Mouse (Mus musculus) liver, embryonic 14.5 days (tissue): ENCODE measurements at regions not wholly inside any gene's neighbourhood (a gene's known extent, or its start where the extent isn't known, plus 50 kb on each side); places are given as distances from the start of the nearest gene placed in this dataset.

Experiments used
- ATAC-seq: fragments of 200-750 bp; cut with Nextera tagmentation; 2 replicates; pipeline ENCODE4 v1.8.0; 2017; ENCODE audit warnings: moderate number of reproducible peaks, mild to moderate bottlenecking, moderate library complexity; ENCODE audit not compliant: insufficient read depth
- DNase-seq, 3 experiments: peaks; one replicate each; pipeline ENCODE4 v3.0.0-alpha.2; 2012 to 2013; ENCODE audit warnings: low read depth in 3 of 3, low spot score in 3 of 3
- H3K27ac ChIP-seq: fragments of 300-500 bp; sonication (generic); 2 replicates; pipeline ENCODE4 v1.5.1; 2014; ENCODE audit warnings: moderate library complexity, mild to moderate bottlenecking, control low read depth, inconsistent platforms
- H3K27me3 ChIP-seq: fragments of 300-500 bp; sonication (generic); 2 replicates; pipeline ENCODE4 v1.6.1; 2014; ENCODE audit warnings: mild to moderate bottlenecking, low read length, moderate library complexity; ENCODE audit not compliant: control insufficient read depth, insufficient read depth
- H3K36me3 ChIP-seq: fragments of 300-500 bp; sonication (generic); replicated peaks from 2 replicates; pipeline ENCODE4 v1.6.1; 2014; ENCODE audit warnings: low read depth; ENCODE audit not compliant: control insufficient read depth, insufficient read depth
- H3K4me1 ChIP-seq, 2 experiments: fragments of 200-500 bp in 1 of 2; fragments of 300-500 bp in 1 of 2; sonication (generic) in 1 of 2; replicated peaks; 2 replicates each; pipeline ENCODE4 v1.6.1; 2012 to 2014; ENCODE audit warnings: antibody characterized with exemption in 1 of 2, inconsistent platforms in 1 of 2, low read length in 1 of 2; ENCODE audit not compliant: control insufficient read depth in 2 of 2, insufficient read depth in 2 of 2
- H3K4me2 ChIP-seq: fragments of 300-500 bp; sonication (generic); 2 replicates; pipeline ENCODE4 v1.6.1; 2014; ENCODE audit warnings: low read depth, mild to moderate bottlenecking, control low read depth, moderate library complexity
- H3K4me3 ChIP-seq, 2 experiments: fragments of 200-500 bp in 1 of 2; fragments of 300-500 bp in 1 of 2; sonication (generic) in 1 of 2; 2 replicates each; pipeline ENCODE4 v1.5.1; 2012 to 2014; ENCODE audit warnings: low read depth in 2 of 2, low read length in 2 of 2, mild to moderate bottlenecking in 2 of 2, control low read depth in 1 of 2, inconsistent platforms in 1 of 2, moderate library complexity in 1 of 2; ENCODE audit not compliant: insufficient read depth in 1 of 2
- H3K9ac ChIP-seq: fragments of 300-500 bp; sonication (generic); replicated peaks from 2 replicates; pipeline ENCODE4 v1.6.1; 2014; ENCODE audit warnings: mild to moderate bottlenecking, control low read depth, moderate library complexity
- H3K9me3 ChIP-seq: fragments of 300-500 bp; sonication (generic); 2 replicates; pipeline ENCODE4 v1.6.1; 2016; ENCODE audit warnings: low read length, mixed read lengths; ENCODE audit not compliant: control insufficient read depth
- CTCF ChIP-seq: IDR thresholded peaks from 2 replicates; pipeline ENCODE4 v1.5.1; 2016; ENCODE audit warnings: antibody characterized with exemption, low read depth, control low read depth
- EP300 ChIP-seq: IDR thresholded peaks from 2 replicates; pipeline ENCODE4 v1.6.1; 2016; ENCODE audit warnings: antibody characterized with exemption, low read depth
- WGBS: fragments of 180-500 bp; shearing (Covaris S2); extraction: QIAGEN DNeasy Blood & Tissue Kit; methylation state at CpG from one replicate; pipeline ENCODE4 v1.1.7; 2014; ENCODE audit not compliant: insufficient replicate concordance; 5-methylcytosine and 5-hydroxymethylcytosine counted together

GRCm38 (mm10) chr1:137695751-137696150 lies 479.8 kb downstream of the Ptprc start:
- no peaks in the 10 kb centered on the region for H3K9me3 ChIP-seq
- ATAC-seq, result no peak
- whole genome bisulfite sequencing, result 57% methylated on average over 3 of the region's 3 CpGs
- H3K4me3 ChIP-seq, result no peak overlapping the region
- H3K36me3 ChIP-seq, result no peaks in the 10 kb centered on the region
- no peaks in the 10 kb centered on the region for H3K4me1 ChIP-seq
- no peak for TF ChIP-seq EP300
- no peak for DNase-seq
- H3K9ac ChIP-seq, result no peak overlapping the region
- no peaks in the 10 kb centered on the region for H3K27me3 ChIP-seq
- no peak overlapping the region for H3K27ac ChIP-seq
- no peak overlapping the region for H3K4me2 ChIP-seq

- Histone ChIP-seq H3K27me3 (no peaks in the 10 kb centered on the region), H3K9ac (no peak overlapping the region), H3K4me1 (no peaks in the 10 kb centered on the region), H3K36me3 (no peaks in the 10 kb centered on the region), H3K9me3 (no peaks in the 10 kb centered on the region), H3K4me2 (no peak overlapping the region), H3K4me3 (no peak overlapping the region), H3K27ac (no peak overlapping the region)
- TF ChIP-seq EP300 (no peak), CTCF (no peak)
- 30% methylated on average over 2 of the region's 2 CpGs for WGBS
- no peak for DNase-seq
- no peak for ATAC-seq
These were observed 483.0 kb downstream of the Ptprc start for GRCm38 (mm10) chr1:137692525-137692924.

- no peak for ATAC-seq
- Histone ChIP-seq H3K9me3 (no peaks in the 10 kb centered on the region), H3K4me1 (no peaks in the 10 kb centered on the region), H3K27ac (no peak overlapping the region), H3K36me3 (no peaks in the 10 kb centered on the region), H3K27me3 (no peaks in the 10 kb centered on the region), H3K4me2 (no peak overlapping the region), H3K9ac (no peak overlapping the region), H3K4me3 (no peak overlapping the region)
- no peak for TF ChIP-seq EP300
- TF ChIP-seq CTCF, result no peak
- DNase-seq, result no peak
- WGBS, result 67% methylated on average over 9 of the region's 9 CpGs
These were observed 484.5 kb downstream of the Ptprc start for GRCm38 (mm10) chr1:137690860-137691595.

- Histone ChIP-seq H3K27ac (no peak overlapping the region), H3K4me2 (no peak overlapping the region), H3K4me3 (no peak overlapping the region), H3K36me3 (no peaks in the 10 kb centered on the region), H3K9me3 (no peaks in the 10 kb centered on the region), H3K9ac (no peak overlapping the region), H3K4me1 (no peaks in the 10 kb centered on the region), H3K27me3 (no peaks in the 10 kb centered on the region)
- no peak for ATAC-seq
- no peak for DNase-seq
- WGBS, result 69% methylated on average over 5 of the region's 5 CpGs
- TF ChIP-seq CTCF (no peak), EP300 (no peak)
These were observed 504.9 kb downstream of the Ptprc start for GRCm38 (mm10) chr1:137670650-137671049.

- 60% methylated on average over 3 of the region's 3 CpGs for WGBS
- Histone ChIP-seq H3K36me3 (no peaks in the 10 kb centered on the region), H3K27ac (no peak overlapping the region), H3K4me1 (no peaks in the 10 kb centered on the region), H3K4me3 (no peak overlapping the region), H3K27me3 (no peaks in the 10 kb centered on the region), H3K9ac (no peak overlapping the region), H3K9me3 (no peaks in the 10 kb centered on the region), H3K4me2 (no peak overlapping the region)
- TF ChIP-seq CTCF (no peak), EP300 (no peak)
- ATAC-seq (no peak), DNase-seq (no peak)
These were observed 505.7 kb downstream of the Ptprc start for GRCm38 (mm10) chr1:137669849-137670248.
